Mouse (Mus musculus): Measurements from ENCODE around the gene Mical2.

The Mical2 gene

GRCm38 (mm10) chr7:112208323-112209167 lies 17.1 kb upstream of the Mical2 start:
- DNase-seq (ENCODE audit: low spot score in 2 of 2): no peak

GRCm38 (mm10) chr7:112209621-112210020 lies 16.0 kb upstream of the Mical2 start:
- DNase-seq (ENCODE audit: low spot score in 2 of 2): no peak

- DNase-seq (ENCODE audit: low spot score in 2 of 2): peak in 1 of 2 experiments; percentile 64
Observed at GRCm38 (mm10) chr7:112212921-112213721, 12.5 kb upstream of the Mical2 start.

- DNase-seq (ENCODE audit: low spot score in 2 of 2): no peak
Observed at GRCm38 (mm10) chr7:112215871-112216270, 9.8 kb upstream of the Mical2 start.

- DNase-seq (ENCODE audit: low spot score in 2 of 2): no peak
Observed at GRCm38 (mm10) chr7:112216720-112217119, 8.9 kb upstream of the Mical2 start.

GRCm38 (mm10) chr7:112217208-112217607 lies 8.4 kb upstream of the Mical2 start:
- peak in 1 of 2 experiments; percentile 63 for DNase-seq (ENCODE audit: low spot score in 2 of 2)

- no peak for DNase-seq (ENCODE audit: low spot score in 2 of 2)
Observed at GRCm38 (mm10) chr7:112222733-112223524, 2.7 kb upstream of the Mical2 start.

- no peak for DNase-seq (ENCODE audit: low spot score in 2 of 2)
Observed at GRCm38 (mm10) chr7:112224854-112225253, 802 bp upstream of the Mical2 start.

GRCm38 (mm10) chr7:112226446-112227265 lies 1.0 kb downstream of the Mical2 start:
- DNase-seq (ENCODE audit: low spot score in 2 of 2): no peak

GRCm38 (mm10) chr7:112227266-112227562 lies 1.6 kb downstream of the Mical2 start:
- no peak for DNase-seq (ENCODE audit: low spot score in 2 of 2)

- DNase-seq (ENCODE audit: low spot score in 2 of 2): no peak
Observed at GRCm38 (mm10) chr7:112228827-112229498, 3.3 kb downstream of the Mical2 start.

- DNase-seq (ENCODE audit: low spot score in 2 of 2): no peak
Observed at GRCm38 (mm10) chr7:112231731-112232130, 6.1 kb downstream of the Mical2 start.

GRCm38 (mm10) chr7:112233345-112234005 lies 7.8 kb downstream of the Mical2 start:
- no peak for DNase-seq (ENCODE audit: low spot score in 2 of 2)

- DNase-seq (ENCODE audit: low spot score in 2 of 2): no peak
Observed at GRCm38 (mm10) chr7:112234410-112234809, 8.8 kb downstream of the Mical2 start.

GRCm38 (mm10) chr7:112235493-112235892 lies 9.8 kb downstream of the Mical2 start:
- DNase-seq (ENCODE audit: low spot score in 2 of 2): no peak

- no peak for DNase-seq (ENCODE audit: low spot score in 2 of 2)
Observed at GRCm38 (mm10) chr7:112237211-112237610, 11.6 kb downstream of the Mical2 start.

GRCm38 (mm10) chr7:112237868-112238267 lies 12.2 kb downstream of the Mical2 start:
- DNase-seq (ENCODE audit: low spot score in 2 of 2): no peak

- no peak for DNase-seq (ENCODE audit: low spot score in 2 of 2)
Observed at GRCm38 (mm10) chr7:112238768-112239728, 13.4 kb downstream of the Mical2 start.

GRCm38 (mm10) chr7:112240748-112241147 lies 15.1 kb downstream of the Mical2 start:
- no peak for DNase-seq (ENCODE audit: low spot score in 2 of 2)

Data from urinary bladder, adult 18-20 months (tissue).